Mouse (Mus musculus) limb, embryonic 14.5 days (tissue): Measurements from ENCODE around the gene Slc25a23. TPM values are rescaled to one million over a fixed set of nuclear protein-coding genes. Genes with fewer than 3 reads are reported as not detected.

Experiments used
- ATAC-seq: fragments of 200-750 bp; cut with Nextera tagmentation; 2 replicates; pipeline ENCODE4 v1.8.0; 2017; ENCODE audit warnings: low read depth, moderate number of reproducible peaks, moderate TSS enrichment; ENCODE audit not compliant: low FRiP score
- DNase-seq: peaks from one replicate; pipeline ENCODE4 v3.0.0-alpha.2; 2015; ENCODE audit warnings: low spot score
- H3K27ac ChIP-seq: fragments of 300-500 bp; sonication (generic); replicated peaks from 2 replicates; pipeline ENCODE4 v1.5.1; 2014; ENCODE audit warnings: low read depth, mild to moderate bottlenecking, low read length, moderate library complexity, mixed read lengths
- H3K27me3 ChIP-seq: fragments of 300-500 bp; sonication (generic); 2 replicates; pipeline ENCODE4 v1.6.1; 2014; ENCODE audit warnings: low read length, mixed read lengths; ENCODE audit not compliant: control insufficient read depth, insufficient read depth
- H3K36me3 ChIP-seq: fragments of 300-500 bp; sonication (generic); 2 replicates; pipeline ENCODE4 v1.6.1; 2014; ENCODE audit warnings: mild to moderate bottlenecking, low read length, moderate library complexity, mixed read lengths; ENCODE audit not compliant: control insufficient read depth, insufficient read depth
- H3K4me1 ChIP-seq: fragments of 300-500 bp; sonication (generic); 2 replicates; pipeline ENCODE4 v1.6.1; 2014; ENCODE audit warnings: antibody characterized with exemption, low read length, mixed read lengths; ENCODE audit not compliant: control insufficient read depth, insufficient read depth
- H3K4me2 ChIP-seq: fragments of 300-500 bp; sonication (generic); replicated peaks from 2 replicates; pipeline ENCODE4 v1.6.1; 2014; ENCODE audit warnings: low read depth, mild to moderate bottlenecking, low read length, moderate library complexity; ENCODE audit not compliant: severe bottlenecking
- H3K4me3 ChIP-seq: fragments of 300-500 bp; sonication (generic); replicated peaks from 2 replicates; pipeline ENCODE4 v1.5.1; 2014; ENCODE audit warnings: low read length
- H3K9ac ChIP-seq: fragments of 300-500 bp; sonication (generic); 2 replicates; pipeline ENCODE4 v1.6.1; 2014; ENCODE audit warnings: mild to moderate bottlenecking, low read depth, low read length, moderate library complexity; ENCODE audit not compliant: severe bottlenecking
- H3K9me3 ChIP-seq: fragments of 300-500 bp; sonication (generic); 2 replicates; pipeline ENCODE4 v1.6.1; 2016; ENCODE audit warnings: low read length; ENCODE audit not compliant: control insufficient read depth
- POLR2A ChIP-seq: fragments of 200-500 bp; IDR thresholded peaks from 2 replicates; pipeline ENCODE4 v1.8.0; 2012; ENCODE audit warnings: inconsistent platforms, mild to moderate bottlenecking, moderate library complexity, borderline replicate concordance; ENCODE audit not compliant: insufficient read depth, insufficient read length; ENCODE audit errors: extremely low read depth
- WGBS: fragments of 180-500 bp; shearing (Covaris S2); extraction: QIAGEN DNeasy Blood & Tissue Kit; methylation state at CpG from one replicate; pipeline ENCODE4 v1.1.7; 2014; 5-methylcytosine and 5-hydroxymethylcytosine counted together
- polyA plus RNA-seq, 2 experiments: library from polyadenylated mRNA; depleted of rRNA in 1 of 2; stranded (reverse) in 1 of 2; unstranded in 1 of 2; fragments of >200 nt; fragmentation: Nextera tagmentation in 1 of 2; extraction: Ambion mirVana in 1 of 2; gene quantifications; 2 replicates each; pipeline versions ENCODE4 v1.2.1 to v1.2.3; 2012 to 2014

Gene Slc25a23
- polyA plus RNA-seq, 2 experiments = 5.7 to 26.3 TPM

GRCm38 (mm10) chr17:57048816-57049215, 10.8 kb downstream of the Slc25a23 start:
- Histone ChIP-seq H3K27me3 (no peaks in the 10 kb centered on the region), H3K9me3 (no peaks in the 10 kb centered on the region), H3K9ac (no peak overlapping the region), H3K4me1 (no peaks in the 10 kb centered on the region), H3K27ac (no peak overlapping the region), H3K36me3 (peaks cover 9% of the 10 kb centered on the region), H3K4me2 (no peak overlapping the region), H3K4me3 (no peak overlapping the region)
- WGBS = 100% methylated on average over 3 of the region's 3 CpGs
- DNase-seq = no peak
- ATAC-seq = no peak
- no peak for TF ChIP-seq POLR2A

DNA sequence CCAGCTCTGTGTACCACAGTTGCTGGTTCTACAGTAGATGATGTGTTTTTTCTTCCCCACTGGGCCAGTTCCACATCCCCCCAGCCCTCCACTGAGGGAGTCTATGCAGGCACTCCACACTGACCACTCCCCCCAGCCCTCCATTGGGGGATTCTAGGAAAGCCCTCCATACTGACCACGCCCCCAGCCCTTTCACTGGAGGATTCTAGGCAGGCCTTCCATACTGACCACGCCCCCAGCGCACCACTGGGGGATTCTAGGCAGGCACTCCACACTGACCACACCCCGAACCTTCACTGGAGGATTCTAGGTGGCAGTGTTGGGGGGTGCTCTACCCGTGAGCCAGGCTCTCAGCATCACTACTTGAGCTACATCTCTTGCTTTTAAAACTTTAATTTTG, 12.3 kb downstream of the Slc25a23 start:
- Histone ChIP-seq H3K4me2 (no peak overlapping the region), H3K9ac (no peak overlapping the region), H3K27me3 (no peaks in the 10 kb centered on the region), H3K4me1 (no peaks in the 10 kb centered on the region), H3K36me3 (no peaks in the 10 kb centered on the region; the same call in none of the 2 replicates), H3K27ac (no peak overlapping the region), H3K4me3 (no peak overlapping the region), H3K9me3 (no peaks in the 10 kb centered on the region)
- ATAC-seq (no peak), DNase-seq (no peak)
- WGBS = 27% methylated on average over 5 of the region's 5 CpGs
- no peak for TF ChIP-seq POLR2A

GRCm38 (mm10) chr17:57041554-57041953, 18.1 kb downstream of the Slc25a23 start, which contains the start of gene Slc25a41:
TSS of gene Slc25a41 (minus strand) at chr17:57041654.
- WGBS = 67% methylated on average over 8 of the region's 8 CpGs
- Histone ChIP-seq H3K4me3 (no peak within 1 kb of the TSS), H3K9ac (no peak within 1 kb of the TSS), H3K27me3 (peaks cover 3% of the 10 kb centered on the region; the same call in 1 of the 2 replicates), H3K36me3 (no peaks in the 10 kb centered on the region), H3K27ac (no peak within 1 kb of the TSS), H3K4me1 (no peaks in the 10 kb centered on the region), H3K4me2 (no peak within 1 kb of the TSS), H3K9me3 (no peaks in the 10 kb centered on the region)
- TF ChIP-seq POLR2A = no peak
- no peak for ATAC-seq
- DNase-seq = no peak

- ATAC-seq = no peak
- Histone ChIP-seq H3K4me1 (no peaks in the 10 kb centered on the region), H3K36me3 (no peaks in the 10 kb centered on the region), H3K27ac (no peak overlapping the region), H3K9ac (no peak overlapping the region), H3K4me3 (no peak overlapping the region), H3K27me3 (peaks cover 3% of the 10 kb centered on the region; the same call in 1 of the 2 replicates), H3K4me2 (no peak overlapping the region), H3K9me3 (no peaks in the 10 kb centered on the region)
- DNase-seq = no peak
- TF ChIP-seq POLR2A = no peak
- 37% methylated on average over 8 of the region's 8 CpGs for WGBS
Observed at GRCm38 (mm10) chr17:57038978-57039377, 20.7 kb downstream of the Slc25a23 start.

GRCm38 (mm10) chr17:57032854-57033253, 26.8 kb downstream of the Slc25a23 start:
- H3K36me3 ChIP-seq = peaks cover 10% of the 10 kb centered on the region
- no peak overlapping the region for H3K4me2 ChIP-seq
- TF ChIP-seq POLR2A = no peak
- DNase-seq = no peak
- no peak overlapping the region for H3K27ac ChIP-seq
- peaks cover 3% of the 10 kb centered on the region; the same call in 1 of the 2 replicates for H3K27me3 ChIP-seq
- H3K9ac ChIP-seq = no peak overlapping the region
- 87% methylated on average over 4 of the region's 4 CpGs for whole genome bisulfite sequencing
- H3K4me1 ChIP-seq = peaks cover 14% of the 10 kb centered on the region
- H3K9me3 ChIP-seq = no peaks in the 10 kb centered on the region
- no peak overlapping the region; the same call in 1 of the 2 replicates for H3K4me3 ChIP-seq
- no peak for ATAC-seq
